Mouse (Mus musculus) skeletal muscle tissue, adult 2 months (tissue): ENCODE results near the gene Aass.

ENCODE experiments used
- DNase-seq: peaks from one replicate; pipeline ENCODE4 v3.0.0-alpha.2; 2012; ENCODE audit warnings: low read depth, low spot score

The Aass gene

GRCm38 (mm10) chr6:23055734-23056133, 77.1 kb downstream of the Aass start:
- DNase-seq, result no peak

GRCm38 (mm10) chr6:23048836-23049235, 84.0 kb downstream of the Aass start:
- no peak for DNase-seq

GRCm38 (mm10) chr6:23028251-23028650, 104.5 kb downstream of the Aass start:
- DNase-seq, result no peak
